ENCODE assay signal across 15 mouse cellular contexts in genomic region chr10:120522959-120523358, GRCm38 (mm10). TPM values are rescaled to one million over a fixed set of nuclear protein-coding genes. Genes with fewer than 3 reads are reported as not detected.
"Had no signal": no experiment of that assay in that cellular context is flagged by ENCODE, and none has a peak within 500 bp of the region (broad histone marks: within the 10 kb centered on the region; RNA-seq: fewer than 3 reads in every experiment).

No protein-coding gene starts in this region.

- H3K9ac ChIP-seq: limb, embryonic 12.5 days; liver, embryonic 13.5 days; liver, postnatal 0 days; lung, embryonic 15.5 days; neural tube, embryonic 12.5 days had no signal

- DNase-seq: kidney, postnatal 25 days; layer of hippocampus, adult 9-11 months; liver; liver, embryonic 13.5 days; liver, postnatal 0 days; lung, postnatal 14 days; midbrain, embryonic 14.5 days; retina, postnatal 1 day; right cerebral cortex, postnatal 25 days; thymus, postnatal 36 days had no signal

- H3K4me3 ChIP-seq: limb, embryonic 12.5 days; liver, embryonic 13.5 days; lung, embryonic 15.5 days; neural tube, embryonic 12.5 days had no signal

- H3K36me3 ChIP-seq: limb, embryonic 12.5 days; liver, embryonic 13.5 days; lung, embryonic 15.5 days; neural tube, embryonic 12.5 days had no signal

- ATAC-seq: liver, postnatal 0 days had no signal

- H3K9me3 ChIP-seq: liver, embryonic 13.5 days; lung, embryonic 15.5 days; neural tube, embryonic 12.5 days had no signal

- H3K27ac ChIP-seq: limb, embryonic 12.5 days; liver, embryonic 13.5 days; lung, embryonic 15.5 days; macrophage; neural tube, embryonic 12.5 days had no signal

- H3K4me1 ChIP-seq: liver, embryonic 13.5 days; neural tube, embryonic 12.5 days had no signal

- H3K27me3 ChIP-seq: limb, embryonic 12.5 days; liver, embryonic 13.5 days; lung, embryonic 15.5 days; neural tube, embryonic 12.5 days had no signal

RNA-seq across cellular contexts. Expression of gene Hmga2, which starts 46.7 kb away (rescaled TPM):
- total RNA-seq: monocyte, adult 5-6 weeks had no signal
